Mouse (Mus musculus) embryo, embryonic 11.5 days (tissue): ENCODE measurements around the gene Gm20737.
"Not testable (repeated sequence)": the region's sequence is repeated elsewhere in the genome, so short reads cannot be mapped to it uniquely, and the experiment has no call there.

Source experiments
- DNase-seq: peaks from one replicate; pipeline ENCODE4 v3.0.0-alpha.2; 2012; ENCODE audit warnings: low read depth, low spot score

The Gm20737 gene

GRCm38 (mm10) chrY:10535942-10536341 is at the start of gene Gm20737:
TSS of gene Gm20737 (minus strand) at chrY:10536042.
- not testable (repeated sequence) for DNase-seq

- not testable (repeated sequence) for DNase-seq
Measured at GRCm38 (mm10) chrY:10553153-10553552, 17.3 kb upstream of the Gm20737 start, which contains the start of gene Gm21775. TSS of gene Gm21775 (plus strand) at chrY:10553453.
